Comparison of ENCODE assay signal across 17 mouse cellular contexts in genomic region chr2:139776644-139777043, GRCm38 (mm10).
DNase-seq lines count a peak whose midpoint lies in the region; ATAC-seq lines count a peak whose summit lies in the region.
"Had no signal": no experiment of that assay in that cellular context is flagged by ENCODE, and none has a peak within 500 bp of the region (broad histone marks: within the 10 kb centered on the region; RNA-seq: fewer than 3 reads in every experiment).

No protein-coding gene starts in this region.

- DNase-seq in embryo, embryonic 9.5 days (ENCODE audit: extremely low spot score): peak; percentile 20
- DNase-seq in embryo, embryonic 11 days: no peak
- DNase-seq in kidney, postnatal 25 days: no peak
- no peak for DNase-seq in midbrain, embryonic 10.5 days (ENCODE audit: low spot score)
- DNase-seq in midbrain, embryonic 14.5 days: no peak
- DNase-seq in naive thymus-derived CD4-positive, alpha-beta T cell, adult 2 months (ENCODE audit: low read depth): peak; percentile 41
- no peak for DNase-seq in neural tube, embryonic 10.5 days (ENCODE audit: extremely low spot score, low spot score)
- DNase-seq: adrenal gland, postnatal 14 days; cerebellum, adult 11-12 months; cerebellum, adult 9-11 months; cerebellum, postnatal 36 days; gastrocnemius, postnatal 36 days; heart, postnatal 10 days; heart, postnatal 4 days had no signal

- no peaks in the 10 kb centered on the region for H3K27me3 ChIP-seq in kidney, embryonic 15.5 days
- no peaks in the 10 kb centered on the region for H3K27me3 ChIP-seq in midbrain, embryonic 10.5 days (ENCODE audit: low read depth, poor library complexity, severe bottlenecking)
- no peaks in the 10 kb centered on the region for H3K27me3 ChIP-seq in midbrain, embryonic 14.5 days (ENCODE audit: control insufficient read depth, insufficient read depth, low read length)
- H3K27me3 ChIP-seq: forebrain, embryonic 15.5 days; hindbrain, embryonic 13.5 days had no signal

- no peaks in the 10 kb centered on the region for H3K9me3 ChIP-seq in kidney, embryonic 15.5 days (replicated peaks)
- H3K9me3 ChIP-seq in midbrain, embryonic 10.5 days (replicated peaks): no peaks in the 10 kb centered on the region
- no peaks in the 10 kb centered on the region for H3K9me3 ChIP-seq in midbrain, embryonic 14.5 days (ENCODE audit: control insufficient read depth, low read length)
- H3K9me3 ChIP-seq: forebrain, embryonic 15.5 days; hindbrain, embryonic 13.5 days had no signal

- H3K9ac ChIP-seq in kidney, embryonic 15.5 days: no peak overlapping the region
- H3K9ac ChIP-seq in midbrain, embryonic 14.5 days (replicated peaks; ENCODE audit: low read length): no peak overlapping the region
- H3K9ac ChIP-seq: forebrain, embryonic 15.5 days; hindbrain, embryonic 13.5 days had no signal

- peaks cover 6% of the 10 kb centered on the region for H3K4me1 ChIP-seq in kidney, embryonic 15.5 days
- peaks cover 5% of the 10 kb centered on the region; the same call in 1 of the 2 replicates for H3K4me1 ChIP-seq in midbrain, embryonic 10.5 days
- no peaks in the 10 kb centered on the region for H3K4me1 ChIP-seq in midbrain, embryonic 14.5 days (ENCODE audit: control insufficient read depth, insufficient read depth, low read length)
- H3K4me1 ChIP-seq: forebrain, embryonic 15.5 days; hindbrain, embryonic 13.5 days had no signal

- H3K4me2 ChIP-seq in kidney, embryonic 15.5 days: no peak overlapping the region
- no peak overlapping the region for H3K4me2 ChIP-seq in midbrain, embryonic 14.5 days (ENCODE audit: low read length)
- H3K4me2 ChIP-seq: forebrain, embryonic 15.5 days; hindbrain, embryonic 13.5 days had no signal

- WGBS in kidney, embryonic 15.5 days: 12% methylated on average over 1 of the region's 1 CpGs
- 28% methylated on average over 1 of the region's 1 CpGs for WGBS in midbrain, embryonic 10.5 days
- WGBS in midbrain, embryonic 14.5 days: 32% methylated on average over 1 of the region's 1 CpGs

- ATAC-seq in kidney, embryonic 15.5 days (replicated peaks; ENCODE audit: low FRiP score): peak; percentile 44; the same call in 1 of the 2 replicates
- no peak for ATAC-seq in midbrain, embryonic 14.5 days (ENCODE audit: low FRiP score, low TSS enrichment)
- ATAC-seq: forebrain, embryonic 15.5 days had no signal

- no peak overlapping the region for H3K4me3 ChIP-seq in kidney, embryonic 15.5 days (replicated peaks)
- no peak overlapping the region for H3K4me3 ChIP-seq in midbrain, embryonic 10.5 days
- no peak overlapping the region for H3K4me3 ChIP-seq in midbrain, embryonic 14.5 days (replicated peaks; ENCODE audit: low read depth, low read length)
- H3K4me3 ChIP-seq: forebrain, embryonic 15.5 days; hindbrain, embryonic 13.5 days had no signal

- no peaks in the 10 kb centered on the region for H3K36me3 ChIP-seq in kidney, embryonic 15.5 days
- H3K36me3 ChIP-seq in midbrain, embryonic 10.5 days: no peaks in the 10 kb centered on the region
- no peaks in the 10 kb centered on the region for H3K36me3 ChIP-seq in midbrain, embryonic 14.5 days (ENCODE audit: control insufficient read depth, insufficient read depth, low read length)
- H3K36me3 ChIP-seq: forebrain, embryonic 15.5 days; hindbrain, embryonic 13.5 days had no signal

- H3K27ac ChIP-seq in kidney, embryonic 15.5 days: no peak overlapping the region
- H3K27ac ChIP-seq in midbrain, embryonic 10.5 days (replicated peaks): 0 out of 2 replicates have a peak overlapping the region, but pooled peaks have one; percentile 13
- no peak overlapping the region for H3K27ac ChIP-seq in midbrain, embryonic 14.5 days (replicated peaks; ENCODE audit: low read depth, low read length)
- H3K27ac ChIP-seq: forebrain, embryonic 15.5 days; hindbrain, embryonic 13.5 days had no signal

Comparison
In these comparisons a context has a peak if more than half of its experiments do, and no peak if none do; other contexts are left out.
1. DNase-seq: peak in embryo, embryonic 9.5 days (single experiment) and naive thymus-derived CD4-positive, alpha-beta T cell, adult 2 months (single experiment); none in embryo, embryonic 11 days (single experiment), kidney, postnatal 25 days (0 of 2), midbrain, embryonic 10.5 days (single experiment), midbrain, embryonic 14.5 days (single experiment) and neural tube, embryonic 10.5 days (single experiment).